Mouse (Mus musculus): ENCODE measurements at regions not wholly inside any gene's neighbourhood (a gene's known extent, or its start where the extent isn't known, plus 50 kb on each side); places are given as distances from the start of the nearest gene placed in this dataset.
A peak's percentile ranks its signal among the peaks of the same experiment; 100 is the strongest.
"Not testable (repeated sequence)": the region's sequence is repeated elsewhere in the genome, so short reads cannot be mapped to it uniquely, and the experiment has no call there.

- Histone ChIP-seq H3K27me3 (replicated peaks; ENCODE audit: control insufficient read depth, insufficient read depth, low read length) (no peaks in the 10 kb centered on the region), H3K27ac (ENCODE audit: insufficient read depth, low read depth, low read length) (no peak overlapping the region), H3K4me1 (ENCODE audit: control insufficient read depth, insufficient read depth, low read length) (no peaks in the 10 kb centered on the region), H3K36me3 (ENCODE audit: control insufficient read depth, insufficient read depth, low read length) (no peaks in the 10 kb centered on the region), H3K4me3 (ENCODE audit: insufficient read depth, low read depth, low read length) (no peak overlapping the region)
- no peak for TF ChIP-seq POLR2A (IDR thresholded peaks at IDR 0.05; ENCODE audit: low read depth, low read length)
- no peak for TF ChIP-seq CTCF (conservative IDR thresholded peaks at IDR 0.05; ENCODE audit: insufficient read depth, insufficient read length, low read depth, low read length)
- DNase-seq = no peak
- WGBS = 69% methylated on average over 4 of the region's 4 CpGs
Measured at GRCm38 (mm10) chr3:31508471-31508870, 198.3 kb upstream of the Slc7a14 start.

- Histone ChIP-seq H3K4me3 (ENCODE audit: insufficient read depth, low read depth, low read length) (no peak overlapping the region), H3K36me3 (ENCODE audit: control insufficient read depth, insufficient read depth, low read length) (no peaks in the 10 kb centered on the region), H3K27ac (ENCODE audit: insufficient read depth, low read depth, low read length) (no peak overlapping the region), H3K27me3 (replicated peaks; ENCODE audit: control insufficient read depth, insufficient read depth, low read length) (no peaks in the 10 kb centered on the region), H3K4me1 (ENCODE audit: control insufficient read depth, insufficient read depth, low read length) (peaks cover 6% of the 10 kb centered on the region)
- DNase-seq = no peak
- 69% methylated on average over 10 of the region's 10 CpGs for WGBS
- TF ChIP-seq POLR2A (IDR thresholded peaks at IDR 0.05; ENCODE audit: low read depth, low read length) = no peak
- no peak for TF ChIP-seq CTCF (conservative IDR thresholded peaks at IDR 0.05; ENCODE audit: insufficient read depth, insufficient read length, low read depth, low read length)
Measured at GRCm38 (mm10) chr3:31499201-31499968, 189.2 kb upstream of the Slc7a14 start.

- WGBS = 77% methylated on average over 1 of the region's 1 CpGs
Measured at GRCm38 (mm10) chr3:31495287-31495686, 185.1 kb upstream of the Slc7a14 start.

GRCm38 (mm10) chr3:31494706-31495105 is 184.5 kb upstream of the Slc7a14 start:
- DNase-seq = peak; percentile 69
- Histone ChIP-seq H3K27ac (ENCODE audit: insufficient read depth, low read depth, low read length) (no peak overlapping the region), H3K4me1 (ENCODE audit: control insufficient read depth, insufficient read depth, low read length) (peaks cover 8% of the 10 kb centered on the region), H3K36me3 (ENCODE audit: control insufficient read depth, insufficient read depth, low read length) (no peaks in the 10 kb centered on the region), H3K4me3 (ENCODE audit: insufficient read depth, low read depth, low read length) (no peak overlapping the region), H3K27me3 (replicated peaks; ENCODE audit: control insufficient read depth, insufficient read depth, low read length) (no peaks in the 10 kb centered on the region)
- TF ChIP-seq POLR2A (IDR thresholded peaks at IDR 0.05; ENCODE audit: low read depth, low read length) (no peak), CTCF (conservative IDR thresholded peaks at IDR 0.05; ENCODE audit: insufficient read depth, insufficient read length, low read depth, low read length) (no peak)
- WGBS = 32% methylated on average over 1 of the region's 1 CpGs

More at GRCm38 (mm10) chr3:31495287-31495686, 185.1 kb upstream of the Slc7a14 start:
- no peak for DNase-seq
- H3K27me3 ChIP-seq (replicated peaks; ENCODE audit: control insufficient read depth, insufficient read depth, low read length) = no peaks in the 10 kb centered on the region
- H3K36me3 ChIP-seq (ENCODE audit: control insufficient read depth, insufficient read depth, low read length) = no peaks in the 10 kb centered on the region
- H3K4me3 ChIP-seq (ENCODE audit: insufficient read depth, low read depth, low read length) = no peak overlapping the region
- TF ChIP-seq CTCF (conservative IDR thresholded peaks at IDR 0.05; ENCODE audit: insufficient read depth, insufficient read length, low read depth, low read length) = no peak
- TF ChIP-seq POLR2A (IDR thresholded peaks at IDR 0.05; ENCODE audit: low read depth, low read length) = no peak
- H3K27ac ChIP-seq (ENCODE audit: insufficient read depth, low read depth, low read length) = no peak overlapping the region
- peaks cover 8% of the 10 kb centered on the region for H3K4me1 ChIP-seq (ENCODE audit: control insufficient read depth, insufficient read depth, low read length)

- DNase-seq; H3K4me3 ChIP-seq (ENCODE audit: insufficient read depth, low read depth, low read length); H3K4me1 ChIP-seq (ENCODE audit: control insufficient read depth, insufficient read depth, low read length); H3K27me3 ChIP-seq (replicated peaks; ENCODE audit: control insufficient read depth, insufficient read depth, low read length); H3K36me3 ChIP-seq (ENCODE audit: control insufficient read depth, insufficient read depth, low read length); H3K27ac ChIP-seq (ENCODE audit: insufficient read depth, low read depth, low read length): not testable (repeated sequence)
- 80% methylated on average over 1 of the region's 1 CpGs for WGBS
Measured at GRCm38 (mm10) chr3:31491736-31492135, 181.6 kb upstream of the Slc7a14 start.

GRCm38 (mm10) chr3:31487596-31487995 is 177.4 kb upstream of the Slc7a14 start:
- TF ChIP-seq POLR2A (IDR thresholded peaks at IDR 0.05; ENCODE audit: low read depth, low read length) = no peak
- TF ChIP-seq CTCF (conservative IDR thresholded peaks at IDR 0.05; ENCODE audit: insufficient read depth, insufficient read length, low read depth, low read length) = no peak
- H3K4me3 ChIP-seq (ENCODE audit: insufficient read depth, low read depth, low read length) = no peak overlapping the region
- WGBS = 84% methylated on average over 6 of the region's 6 CpGs
- DNase-seq = no peak
- no peaks in the 10 kb centered on the region for H3K36me3 ChIP-seq (ENCODE audit: control insufficient read depth, insufficient read depth, low read length)
- H3K4me1 ChIP-seq (ENCODE audit: control insufficient read depth, insufficient read depth, low read length) = no peaks in the 10 kb centered on the region
- H3K27ac ChIP-seq (ENCODE audit: insufficient read depth, low read depth, low read length) = no peak overlapping the region
- no peaks in the 10 kb centered on the region for H3K27me3 ChIP-seq (replicated peaks; ENCODE audit: control insufficient read depth, insufficient read depth, low read length)

- H3K4me1 ChIP-seq (ENCODE audit: control insufficient read depth, insufficient read depth, low read length) = no peaks in the 10 kb centered on the region
- peak; percentile 4 for DNase-seq
- TF ChIP-seq CTCF (conservative IDR thresholded peaks at IDR 0.05; ENCODE audit: insufficient read depth, insufficient read length, low read depth, low read length) (no peak), POLR2A (IDR thresholded peaks at IDR 0.05; ENCODE audit: low read depth, low read length) (no peak)
- H3K27ac ChIP-seq (ENCODE audit: insufficient read depth, low read depth, low read length) = no peak overlapping the region
- H3K27me3 ChIP-seq (replicated peaks; ENCODE audit: control insufficient read depth, insufficient read depth, low read length) = no peaks in the 10 kb centered on the region
- H3K4me3 ChIP-seq (ENCODE audit: insufficient read depth, low read depth, low read length) = no peak overlapping the region
- H3K36me3 ChIP-seq (ENCODE audit: control insufficient read depth, insufficient read depth, low read length) = no peaks in the 10 kb centered on the region
- 43% methylated on average over 3 of the region's 3 CpGs for WGBS
Measured at GRCm38 (mm10) chr3:31481964-31482363, 171.8 kb upstream of the Slc7a14 start.
